Mouse (Mus musculus): ENCODE results near the gene Zdhhc9.

- TF ChIP-seq CTCF (IDR thresholded peaks at IDR 0.05; ENCODE audit: borderline replicate concordance, insufficient read depth, low read depth, low read length) (no peak), POLR2A (IDR thresholded peaks at IDR 0.05; ENCODE audit: borderline replicate concordance, insufficient read depth, low read length) (no peak)
These were observed 81.7 kb downstream of the Zdhhc9 start for GRCm38 (mm10) chrX:48126903-48127476.
